Comparison of ENCODE assay signal across 12 mouse cellular contexts in the genomic region with DNA sequence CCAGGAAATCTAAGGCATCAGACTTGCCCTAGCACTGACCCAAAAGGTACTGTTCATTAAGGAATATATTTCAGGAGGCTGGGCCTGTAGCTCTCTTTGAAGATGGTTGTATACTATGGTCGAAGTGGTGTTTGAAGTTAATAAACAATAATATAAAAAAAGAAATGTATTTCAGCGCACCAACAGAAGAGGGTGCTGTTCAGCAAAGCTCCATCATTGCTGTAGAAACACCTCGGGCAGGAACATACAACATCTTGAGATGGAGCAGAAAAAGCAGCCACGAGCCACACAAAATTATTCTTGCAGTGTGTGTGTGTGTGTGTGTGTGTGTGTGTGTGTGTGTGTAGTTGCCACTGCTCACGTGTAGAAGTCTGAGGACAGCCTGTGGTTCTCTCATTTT. TPM values are rescaled to one million over a fixed set of nuclear protein-coding genes. Genes with fewer than 3 reads are reported as not detected.
A peak's percentile ranks its signal among the peaks of the same experiment; 100 is the strongest.
DNase-seq lines count a peak whose midpoint lies in the region; ATAC-seq and TF ChIP-seq lines count a peak whose summit lies in the region.
"Had no signal": no experiment of that assay in that cellular context is flagged by ENCODE, and none has a peak within 500 bp of the region (broad histone marks: within the 10 kb centered on the region; RNA-seq: fewer than 3 reads in every experiment).

No protein-coding gene starts in this region.

- no peak for ATAC-seq in monocyte, adult 5-6 weeks (replicated peaks; ENCODE audit: insufficient number of reproducible peaks, low FRiP score, low TSS enrichment, poor library complexity, severe bottlenecking)

- intact Hi-C loops in left cerebral cortex, adult 2 months (cut with DNase I), result loop anchor here (2.0 to 5.0 kb wide), 2 partner anchors 152 to 528 kb away; no protein-coding TSS in a partner anchor

- no peak for DNase-seq in cerebellum, adult 2 months
- no peak for DNase-seq in cerebellum, postnatal 4 days (ENCODE audit: low spot score in 2 of 2)
- no peak for DNase-seq in left cerebral cortex, adult 2 months (ENCODE audit: extremely low spot score in 1 of 2, low spot score in 2 of 2)
- no peak for DNase-seq in left cerebral cortex, adult 8-10 months (ENCODE audit: low spot score in 2 of 2)
- peak; percentile 27 for DNase-seq in MEL-GATA-1-ER (ENCODE audit: extremely low read depth, low read depth)
- DNase-seq in lung, postnatal 36 days, result peak; percentile 27
- no peak for DNase-seq in ovary, postnatal 14 days (ENCODE audit: low spot score)
- DNase-seq: gastrocnemius, postnatal 14 days had no signal

- H3K27me3 ChIP-seq in cerebellum, adult 2 months (ENCODE audit: control insufficient read depth, insufficient read depth, low read length), result no peaks in the 10 kb centered on the region
- H3K27me3 ChIP-seq: neural tube, embryonic 12.5 days had no signal

- H3K27ac ChIP-seq in cerebellum, adult 2 months (ENCODE audit: insufficient read depth, low read length), result no peak overlapping the region
- no peak overlapping the region for H3K27ac ChIP-seq in left cerebral cortex, adult 2 months
- H3K27ac ChIP-seq: hindbrain, embryonic 14.5 days; neural tube, embryonic 12.5 days had no signal

- TF ChIP-seq POLR2A in cerebellum, adult 2 months (IDR thresholded peaks at IDR 0.05; ENCODE audit: borderline replicate concordance, insufficient read depth, low read length), result no peak

- peak; percentile 55 for TF ChIP-seq CTCF in cerebellum, adult 2 months (IDR thresholded peaks at IDR 0.05; ENCODE audit: borderline replicate concordance, insufficient read depth, low read depth, low read length)
- TF ChIP-seq CTCF in left cerebral cortex, adult 2 months (IDR thresholded peaks at IDR 0.05), result peak; percentile 58

- 36% methylated on average over 5 of the region's 5 CpGs for WGBS in cerebellum, adult 2 months

- peaks cover 8% of the 10 kb centered on the region; the same call in 1 of the 2 replicates for H3K4me1 ChIP-seq in cerebellum, adult 2 months (ENCODE audit: control insufficient read depth, insufficient read depth, low read length)
- H3K4me1 ChIP-seq: neural tube, embryonic 12.5 days had no signal

- H3K4me3 ChIP-seq in cerebellum, adult 2 months (replicated peaks; ENCODE audit: insufficient read depth, low read depth, low read length), result no peak overlapping the region
- H3K4me3 ChIP-seq in left cerebral cortex, adult 2 months, result no peak overlapping the region
- H3K4me3 ChIP-seq: neural tube, embryonic 12.5 days had no signal

RNA-seq across cellular contexts. Expression of a gene that starts 25.9 kb away (rescaled TPM):
- 109 and 126 TPM in 2 replicates for polyA plus RNA-seq in cerebellum, adult 2 months (2012; rRNA removed)
- 100 to 1,000 TPM; 291 to 320 TPM for total RNA-seq in left cerebral cortex, adult 2 months (2021)
- total RNA-seq in left cerebral cortex, adult 8-10 months (2022), result 100 to 1,000 TPM; 274 to 346 (median 317) TPM
- 0.58 TPM in 1 of 3 replicates, not detected in the others for total RNA-seq in monocyte, adult 5-6 weeks (2017)
- polyA plus RNA-seq: C2C12 had no signal

RNA-seq across cellular contexts. Expression of a gene that starts 51.5 kb away (rescaled TPM):
- 56.6 and 76.5 TPM in 2 replicates for polyA plus RNA-seq in cerebellum, adult 2 months (2012; rRNA removed)
- total RNA-seq in left cerebral cortex, adult 2 months (2021), result 10 to 100 TPM; 30.0 to 46.1 TPM
- total RNA-seq in left cerebral cortex, adult 8-10 months (2022), result 10 to 100 TPM; 27.1 to 36.0 (median 33.1) TPM
- total RNA-seq in monocyte, adult 5-6 weeks (2017), result 0.19 TPM in 1 of 3 replicates, not detected in the others

Comparison
In these comparisons a context has a peak if more than half of its experiments do, and no peak if none do; other contexts are left out.
1. DNase-seq: peak in MEL-GATA-1-ER (single experiment) and lung, postnatal 36 days (single experiment); none in cerebellum, adult 2 months (0 of 2), cerebellum, postnatal 4 days (0 of 2), left cerebral cortex, adult 2 months (0 of 2), left cerebral cortex, adult 8-10 months (0 of 2) and ovary, postnatal 14 days (single experiment).
2. RNA of a gene that starts 25.9 kb away (total RNA-seq): 274 to 346 TPM in left cerebral cortex, adult 8-10 months and 291 to 320 TPM in left cerebral cortex, adult 2 months; 0.58 TPM in monocyte, adult 5-6 weeks; every median in the first group is over 100 times any median in the second.
3. RNA of a gene that starts 51.5 kb away (total RNA-seq): 30.0 to 46.1 TPM in left cerebral cortex, adult 2 months and 27.1 to 36.0 TPM in left cerebral cortex, adult 8-10 months; 0.19 TPM in monocyte, adult 5-6 weeks; every median in the first group is over 10 times any median in the second.